Mouse (Mus musculus) yolk sac, embryonic 10.5 days (tissue): Measurements from ENCODE around the gene Coro7.
"Not testable (repeated sequence)": the region's sequence is repeated elsewhere in the genome, so short reads cannot be mapped to it uniquely, and the experiment has no call there.

Experiments used
- DNase-seq: peaks from one replicate; pipeline ENCODE4 v3.0.0-alpha.2; 2017; ENCODE audit warnings: low spot score

Gene Coro7

DNA sequence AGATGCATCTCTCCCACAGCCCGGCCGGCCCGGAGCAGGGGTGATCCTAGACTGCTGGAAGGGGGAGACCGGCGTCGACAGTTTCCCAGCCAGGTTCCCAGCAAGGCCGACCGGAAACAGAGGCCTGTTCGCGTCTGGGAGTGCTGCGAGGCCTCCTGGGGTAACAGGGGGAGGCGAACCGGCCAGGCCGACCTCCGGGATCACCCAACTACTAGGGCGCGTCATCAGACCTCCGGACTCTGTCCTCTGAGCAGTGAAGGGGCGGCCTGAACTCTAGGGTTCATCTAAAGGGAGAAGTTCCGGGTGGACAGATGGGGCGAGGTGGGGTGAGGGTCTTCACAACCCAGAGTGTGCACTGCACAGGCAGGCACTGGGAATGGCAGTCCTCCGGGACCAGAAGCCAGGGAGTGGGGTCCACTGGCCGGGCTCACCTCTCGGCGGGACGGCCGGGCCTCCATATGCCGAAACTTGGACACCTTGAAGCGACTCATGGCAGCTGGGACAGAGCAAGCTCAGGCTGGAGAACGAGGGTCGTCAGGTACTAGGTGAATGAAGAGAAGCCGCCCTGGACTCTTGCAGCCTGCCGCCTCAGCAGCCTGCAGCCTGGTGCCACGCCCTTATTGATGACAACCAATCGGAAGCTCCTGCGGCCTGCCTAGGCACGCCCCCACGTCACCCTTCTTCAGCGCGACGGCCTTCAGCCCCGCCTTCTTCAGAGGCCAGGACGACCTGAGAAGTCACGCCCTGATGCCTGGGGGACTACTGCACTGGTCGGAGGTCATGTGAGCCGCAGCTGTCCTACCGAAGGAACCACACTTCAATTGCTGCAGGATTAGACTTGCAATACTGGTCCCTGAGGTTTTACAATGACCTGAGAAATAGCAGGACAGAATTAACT is at the start of gene Coro7:
Gene Coro7, minus strand, starts transcription at position 657 of the 898 bp plus-strand sequence.
- peak; percentile 96 for DNase-seq

DNA sequence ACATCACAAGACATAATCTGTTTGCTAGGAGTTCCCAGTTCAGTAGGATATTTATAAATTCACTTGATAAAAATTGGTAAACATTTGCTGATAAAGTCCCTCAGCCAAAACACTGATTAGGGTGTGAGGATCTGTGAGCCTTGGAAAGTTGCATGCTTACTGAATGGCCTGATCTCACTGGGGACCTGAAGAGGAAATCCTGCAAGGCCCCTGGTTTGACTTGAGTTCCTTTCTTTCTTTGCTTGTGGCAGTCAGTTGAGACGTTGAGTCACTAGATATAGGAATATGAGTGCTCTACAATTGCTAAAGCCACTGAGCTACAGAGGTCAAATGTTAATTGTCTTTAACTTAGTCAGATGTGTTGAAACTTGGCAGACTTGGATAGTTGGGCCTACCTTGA is 48.4 kb upstream of the Coro7 start:
- DNase-seq: no peak

- no peak for DNase-seq
These were observed 47.9 kb upstream of the Coro7 start for GRCm38 (mm10) chr16:4727526-4727925.

- DNase-seq: no peak
These were observed 47.1 kb upstream of the Coro7 start for GRCm38 (mm10) chr16:4726528-4727128.

GRCm38 (mm10) chr16:4725780-4726527 is 46.4 kb upstream of the Coro7 start, which contains the start of gene Hmox2:
Gene Hmox2, plus strand, starts transcription at chr16:4726361.
- DNase-seq: peak; percentile 93

- DNase-seq: no peak
These were observed 45.7 kb upstream of the Coro7 start for GRCm38 (mm10) chr16:4725266-4725665.

GRCm38 (mm10) chr16:4722915-4723209 is 43.3 kb upstream of the Coro7 start:
- no peak for DNase-seq

DNA sequence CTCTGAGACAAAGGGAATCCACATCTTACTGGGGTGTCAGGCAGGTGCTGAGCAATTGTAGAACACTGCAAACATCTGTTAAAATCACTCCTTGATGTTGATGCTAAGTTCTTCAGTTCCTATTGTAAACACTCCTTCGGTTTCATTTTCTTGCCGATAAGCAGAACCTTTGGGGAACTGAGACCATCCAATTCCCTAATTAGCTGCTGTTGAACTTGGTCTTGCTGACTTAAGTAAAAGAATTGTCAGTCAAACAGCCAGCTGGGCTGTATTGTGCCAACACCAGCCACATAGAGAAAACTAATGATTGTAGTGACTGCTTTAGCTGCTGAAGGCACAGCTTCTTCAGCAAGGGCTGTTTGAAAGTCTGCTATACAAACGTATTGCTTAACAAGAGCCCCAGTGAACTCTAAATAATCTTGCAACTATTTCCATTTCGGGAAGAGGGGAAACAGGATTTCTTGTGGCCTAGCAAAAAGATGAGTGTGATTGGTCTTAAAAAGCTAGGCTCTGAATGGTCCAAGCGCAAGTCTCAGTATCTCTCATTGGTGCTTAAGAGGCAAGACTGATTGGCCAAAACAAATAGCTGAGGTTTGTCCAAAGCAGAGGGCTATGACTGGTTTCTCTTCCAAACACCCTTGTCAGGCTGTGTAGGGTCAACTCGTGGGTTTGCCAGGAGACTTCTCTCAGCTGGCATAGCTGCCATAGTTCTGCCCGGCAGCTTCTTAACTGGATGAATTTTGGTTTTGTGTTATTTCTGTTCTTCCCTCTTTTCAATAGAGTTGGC is 42.7 kb upstream of the Coro7 start:
- no peak for DNase-seq

DNA sequence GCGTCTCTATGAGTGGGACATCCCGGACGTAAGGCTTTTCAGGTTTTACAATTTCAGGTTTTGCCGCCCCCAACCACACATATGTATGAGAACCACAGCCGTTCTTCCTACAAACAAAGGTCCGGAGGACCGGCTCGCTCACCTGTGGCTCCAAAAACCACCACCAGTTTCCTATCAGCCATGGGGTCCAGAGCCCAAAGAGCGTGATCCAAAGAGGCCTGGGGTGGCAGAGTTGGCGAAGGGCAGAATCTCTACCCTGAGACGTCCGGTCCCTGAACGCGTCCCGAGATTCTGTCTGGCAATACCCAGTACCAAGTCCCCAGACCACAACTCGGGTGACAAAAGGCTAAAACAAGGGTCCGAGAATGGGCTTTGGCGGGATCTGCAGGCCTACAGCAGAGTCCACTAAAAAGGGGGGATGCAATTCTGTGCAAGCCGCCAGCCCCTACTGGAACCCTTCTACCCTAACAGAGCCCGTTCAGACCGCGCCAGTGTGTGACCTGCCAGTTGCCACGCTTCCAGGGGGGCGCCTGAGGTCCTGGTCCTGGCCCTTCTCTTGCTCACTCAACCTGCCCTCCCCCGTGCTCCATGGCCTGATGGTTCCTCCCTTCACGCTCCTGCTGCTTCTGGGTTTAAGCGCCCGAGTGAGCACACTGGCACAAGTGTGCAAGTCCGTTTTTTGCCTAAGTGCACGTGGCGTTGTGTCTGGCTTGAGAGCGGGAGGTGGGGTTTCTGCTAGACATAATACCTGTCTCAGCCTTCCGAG is 39.4 kb upstream of the Coro7 start, which contains the start of gene Nmral1:
Gene Nmral1, minus strand, starts transcription at position 604 of the 766 bp plus-strand sequence.
- DNase-seq: peak; percentile 82

DNA sequence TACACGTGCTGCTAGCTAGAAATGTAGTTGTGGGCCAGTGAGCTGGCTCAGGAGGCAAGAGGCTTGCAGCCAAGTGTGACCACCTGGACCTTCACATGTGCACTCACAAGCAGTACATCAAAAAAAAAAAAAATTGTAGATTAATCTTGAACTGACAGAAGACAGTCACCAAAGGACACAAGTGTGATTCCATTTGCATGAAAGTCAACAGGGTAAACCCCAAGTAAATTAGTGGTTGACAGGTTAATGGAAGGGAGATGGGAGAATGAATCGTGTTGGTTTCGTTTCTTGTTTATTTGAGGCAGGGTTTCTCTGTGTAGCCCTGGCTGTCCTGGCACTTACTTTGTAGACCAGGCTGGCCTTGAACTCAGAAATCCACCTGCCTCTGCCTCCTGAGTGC is 38.3 kb upstream of the Coro7 start:
- no peak for DNase-seq

- DNase-seq: no peak
These were observed 34.5 kb upstream of the Coro7 start for GRCm38 (mm10) chr16:4713861-4714710.

- DNase-seq: no peak
These were observed 31.6 kb upstream of the Coro7 start for GRCm38 (mm10) chr16:4711173-4711572.

DNA sequence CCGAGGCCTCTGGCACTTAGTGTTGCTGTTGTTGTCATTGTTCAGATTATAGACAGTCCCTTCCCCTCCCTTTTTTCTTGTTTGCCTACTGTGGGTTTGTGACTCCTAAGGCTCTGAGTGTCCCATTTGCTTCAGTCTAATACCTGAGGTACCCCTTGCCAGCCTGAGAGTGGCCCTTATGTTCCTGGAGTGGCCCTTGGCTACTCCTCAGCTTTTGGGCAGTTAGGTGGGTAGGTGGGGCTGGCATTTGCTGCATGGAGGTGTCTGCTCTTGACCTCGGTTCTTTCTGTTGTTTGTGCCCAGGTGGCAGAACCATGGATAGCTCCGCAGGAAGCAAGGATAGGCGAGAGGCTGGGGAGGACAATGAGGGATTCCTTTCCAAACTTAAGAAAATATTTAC is 26.0 kb upstream of the Coro7 start:
- no peak for DNase-seq

DNA sequence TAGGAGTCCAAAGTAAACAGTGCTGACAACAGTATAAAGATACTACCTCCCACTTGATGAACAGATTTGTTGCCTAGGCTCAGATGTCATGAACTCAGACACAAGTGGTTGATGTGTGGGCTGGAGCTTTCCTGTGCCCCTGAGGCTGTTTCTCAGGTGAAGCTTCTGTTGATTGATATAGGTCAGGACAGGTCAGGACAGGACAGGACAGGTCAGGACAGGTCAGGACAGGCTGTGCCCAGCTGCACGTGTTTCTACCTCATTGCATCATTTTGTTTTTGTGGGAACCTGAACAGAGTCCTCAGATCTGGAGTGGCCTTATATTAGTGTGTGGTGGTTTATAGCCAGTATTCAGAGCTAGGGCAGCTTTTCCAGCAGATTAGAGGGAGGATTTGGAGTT is 23.1 kb upstream of the Coro7 start:
- DNase-seq: peak; percentile 11

DNA sequence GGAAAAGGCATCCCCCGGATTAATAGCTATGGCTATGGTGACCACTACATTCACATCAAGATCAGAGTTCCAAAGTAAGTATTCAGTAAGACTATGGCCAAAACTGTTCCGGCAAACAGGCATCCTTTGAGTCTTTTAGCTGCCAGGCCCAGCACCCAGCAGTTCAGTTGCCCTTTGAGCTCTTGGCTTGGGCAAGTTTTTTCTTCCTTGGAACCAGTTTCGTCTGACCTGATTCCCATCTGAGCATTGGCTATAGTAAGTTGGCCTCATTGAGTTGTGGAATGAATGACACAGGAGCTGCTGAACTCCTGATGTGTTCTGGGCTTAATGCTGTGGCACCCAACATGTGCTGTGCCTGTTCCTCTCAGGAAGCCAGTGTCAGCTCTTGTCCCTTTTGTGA is 21.6 kb upstream of the Coro7 start:
- DNase-seq: no peak

DNA sequence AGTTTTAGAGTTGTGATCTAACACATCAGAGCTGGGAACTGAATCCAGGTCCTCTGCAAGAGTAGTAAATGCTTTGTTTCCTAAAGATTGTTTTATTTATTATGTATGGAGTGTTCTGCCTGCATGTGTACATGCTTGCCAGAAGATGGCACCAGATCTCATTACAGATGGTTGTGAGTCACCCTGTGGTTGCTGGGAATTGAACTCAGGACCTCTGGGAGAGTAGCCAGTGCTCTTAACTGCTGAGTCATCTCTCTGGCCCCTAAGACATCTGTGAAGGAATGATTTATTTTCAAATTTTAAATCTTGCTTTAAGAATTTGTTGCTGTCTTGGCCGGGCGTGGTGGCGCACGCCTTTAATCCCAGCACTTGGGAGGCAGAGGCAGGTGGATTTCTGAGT is 9.8 kb upstream of the Coro7 start:
- DNase-seq: not testable (repeated sequence)

- no peak for DNase-seq
These were observed 4.8 kb upstream of the Coro7 start for GRCm38 (mm10) chr16:4684457-4684791.

DNA sequence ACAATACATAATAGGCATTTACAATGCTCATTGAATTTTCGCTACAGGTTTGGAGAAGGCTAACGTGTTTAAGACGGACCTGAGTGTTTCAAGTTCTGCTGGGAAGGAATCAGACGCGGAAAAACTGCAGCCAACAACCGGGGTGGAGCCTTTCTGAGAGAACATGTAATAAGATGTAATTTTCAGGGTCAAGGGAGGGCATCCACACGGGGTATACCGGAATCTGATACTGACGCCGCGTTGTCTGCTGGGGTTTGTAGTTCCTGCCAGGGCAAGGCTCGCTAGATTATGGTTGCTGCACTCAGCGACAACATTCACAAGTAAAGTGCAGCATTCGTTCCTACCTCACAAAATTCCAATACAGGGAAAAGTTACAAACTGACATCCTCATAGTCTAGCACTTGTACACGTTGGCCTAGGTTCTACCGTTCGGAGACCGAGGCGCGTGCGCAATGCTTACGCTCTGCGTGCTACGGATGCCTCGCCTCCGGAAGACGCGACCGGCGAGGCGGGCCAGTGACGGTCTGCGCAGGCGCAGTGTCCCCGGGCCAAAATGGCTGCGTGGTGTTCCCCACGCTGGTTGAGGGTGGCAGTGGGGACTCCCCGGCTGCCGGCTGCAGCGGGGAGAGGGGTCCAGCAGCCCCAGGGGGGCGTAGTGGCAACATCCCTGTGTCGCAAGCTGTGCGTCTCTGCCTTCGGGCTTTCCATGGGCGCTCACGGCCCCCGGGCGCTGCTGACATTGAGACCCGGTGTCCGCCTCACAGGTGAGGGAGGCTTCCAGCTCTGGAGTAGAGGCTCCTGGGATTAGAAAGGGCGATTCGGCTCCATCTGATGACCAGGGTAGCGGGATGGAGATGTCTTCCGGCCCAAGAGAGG is 4.2 kb upstream of the Coro7 start:
- DNase-seq: peak; percentile 93

- no peak for DNase-seq
These were observed 3.6 kb upstream of the Coro7 start for GRCm38 (mm10) chr16:4683193-4683580.
